Mouse (Mus musculus) urinary bladder, postnatal 14 days (tissue): Measurements from ENCODE around the gene Treml4.
"Not testable (repeated sequence)": the region's sequence is repeated elsewhere in the genome, so short reads cannot be mapped to it uniquely, and the experiment has no call there.

Source experiments
- DNase-seq: peaks from one replicate; pipeline ENCODE4 v3.0.0; 2021; ENCODE audit warnings: low spot score

Treml4 gene

GRCm38 (mm10) chr17:48274885-48275284, 10.8 kb downstream of the Treml4 start:
- DNase-seq = peak; percentile 77

DNA sequence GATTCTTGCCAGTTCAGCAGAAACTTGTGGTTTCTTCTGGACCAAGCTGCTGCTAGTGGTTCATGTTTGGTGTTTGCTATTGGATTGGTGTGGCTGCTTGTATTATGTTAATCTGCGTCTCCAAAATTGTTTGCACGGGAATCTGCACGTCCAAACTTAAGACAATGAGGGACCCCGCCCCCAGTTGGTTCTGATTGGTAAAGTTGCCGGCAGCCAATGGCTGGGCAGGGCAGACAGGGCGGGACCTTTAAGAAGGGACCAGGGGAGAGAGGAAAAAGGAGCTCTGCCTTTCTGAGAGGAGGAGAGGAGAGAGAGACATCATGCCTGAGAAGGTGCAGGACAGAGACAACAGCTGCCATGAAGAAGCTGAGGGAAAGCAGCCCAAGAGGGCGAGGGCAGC, 11.6 kb downstream of the Treml4 start:
- no peak for DNase-seq

DNA sequence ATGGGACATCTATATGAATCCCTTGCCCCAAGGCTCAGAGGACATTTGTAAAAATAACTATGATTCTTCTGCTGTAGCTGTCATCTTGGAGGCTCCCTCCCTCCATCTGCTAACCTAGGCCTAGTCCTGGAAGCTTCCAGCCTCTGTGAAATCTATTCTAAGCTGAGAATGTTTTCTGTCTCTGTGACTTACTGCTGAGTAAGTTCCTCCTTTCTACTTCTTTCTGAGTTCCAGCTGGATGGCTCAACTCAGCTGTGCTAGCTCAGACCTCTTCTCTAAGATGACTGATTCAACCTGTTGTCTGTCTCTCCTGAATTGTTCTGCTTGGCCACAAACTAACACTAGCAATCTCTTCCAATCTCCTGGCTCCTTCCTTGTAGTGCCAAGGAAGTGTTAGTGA, 14.3 kb downstream of the Treml4 start:
- no peak for DNase-seq

- no peak for DNase-seq
These were observed 14.9 kb downstream of the Treml4 start for GRCm38 (mm10) chr17:48279002-48279401.

DNA sequence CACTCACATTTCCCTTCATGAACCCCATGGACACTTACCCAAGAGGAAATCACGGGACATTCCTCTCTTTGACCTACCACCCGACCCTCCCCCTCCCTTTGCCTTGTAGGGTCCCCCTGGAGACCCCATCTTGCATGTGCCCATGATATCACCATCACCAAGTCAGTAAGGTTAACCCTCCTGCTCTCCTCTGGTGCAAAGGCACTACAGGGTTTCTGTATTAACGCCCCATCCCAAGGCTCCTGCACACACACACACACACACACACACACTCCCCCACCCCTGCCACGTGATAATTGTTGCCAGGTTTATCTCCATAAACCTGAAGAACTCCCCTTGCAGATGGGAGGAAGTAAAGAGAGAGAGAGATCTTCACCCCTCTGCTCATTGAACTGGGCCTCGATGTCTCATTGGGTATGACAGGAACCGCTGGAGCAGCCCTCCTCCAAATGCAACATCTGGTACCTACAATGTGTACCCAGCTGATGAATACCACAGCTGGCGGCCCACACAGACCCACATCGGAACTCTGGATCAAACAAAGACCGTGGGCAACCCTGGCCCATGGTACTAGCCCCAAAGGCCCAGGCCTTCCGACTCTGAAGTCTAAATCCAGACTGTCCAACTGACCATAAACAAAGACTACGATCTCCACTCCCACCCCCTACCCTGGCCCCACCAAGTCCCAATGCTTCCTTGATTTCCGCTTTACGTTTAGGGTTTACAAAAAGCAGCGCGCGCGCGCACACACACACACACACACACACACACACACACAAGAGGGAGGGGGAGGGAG, 17.0 kb downstream of the Treml4 start:
- no peak for DNase-seq

- no peak for DNase-seq
These were observed 17.6 kb downstream of the Treml4 start for GRCm38 (mm10) chr17:48281739-48282085.

- DNase-seq = no peak
These were observed 22.7 kb downstream of the Treml4 start for GRCm38 (mm10) chr17:48286765-48287164.

DNA sequence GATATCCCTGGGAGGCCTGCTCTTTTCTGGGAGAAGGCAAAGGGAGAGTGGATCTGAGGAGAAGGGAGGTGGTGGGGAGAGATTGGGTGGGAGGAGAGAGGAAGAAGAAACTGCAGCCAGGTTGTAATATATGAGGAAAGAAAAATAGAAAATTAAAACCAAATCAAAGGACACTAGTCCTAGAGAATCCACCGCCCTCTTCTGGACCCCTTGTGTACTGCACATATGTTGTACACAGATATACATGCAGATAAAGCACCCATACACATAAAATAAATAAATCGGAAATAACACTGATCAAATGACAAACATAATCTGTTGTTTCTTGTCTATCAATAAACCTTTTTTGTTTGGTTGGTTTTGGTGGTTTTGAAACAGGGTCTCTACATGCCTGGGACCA, 23.2 kb downstream of the Treml4 start:
- DNase-seq = no peak

DNA sequence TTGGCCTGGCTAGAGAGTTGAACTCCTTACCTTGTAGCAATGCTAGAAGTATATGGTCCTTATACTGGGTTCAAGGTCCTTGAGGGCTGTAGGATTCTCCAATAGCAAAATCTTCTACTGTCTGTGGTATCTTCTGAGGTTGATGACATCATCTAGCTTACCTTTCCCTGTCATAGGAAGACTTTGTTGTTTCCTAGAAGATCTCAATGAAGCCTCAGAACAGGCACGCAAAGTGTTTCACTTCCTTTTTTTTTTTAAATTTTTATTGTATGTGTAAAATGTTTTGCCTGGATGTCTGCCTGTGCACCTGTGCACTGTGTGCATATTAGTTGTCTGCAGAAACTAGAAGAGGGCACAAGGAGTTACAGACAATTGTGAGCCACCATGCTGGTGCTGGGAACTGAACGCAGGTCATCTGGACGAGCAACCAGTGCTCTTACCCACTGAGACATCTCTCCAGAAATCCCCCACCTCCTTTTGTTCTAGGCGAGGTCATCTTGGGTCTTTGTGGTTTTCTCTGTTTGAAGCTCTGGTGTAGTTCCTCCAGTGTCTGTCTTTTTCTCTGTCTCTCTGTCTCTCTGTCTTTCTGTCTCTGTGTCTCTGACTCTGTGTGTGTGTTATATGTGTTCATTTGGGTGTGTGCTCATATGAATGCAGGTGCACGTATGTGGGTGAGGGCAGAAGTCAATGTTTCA, 29.6 kb downstream of the Treml4 start:
- no peak for DNase-seq

DNA sequence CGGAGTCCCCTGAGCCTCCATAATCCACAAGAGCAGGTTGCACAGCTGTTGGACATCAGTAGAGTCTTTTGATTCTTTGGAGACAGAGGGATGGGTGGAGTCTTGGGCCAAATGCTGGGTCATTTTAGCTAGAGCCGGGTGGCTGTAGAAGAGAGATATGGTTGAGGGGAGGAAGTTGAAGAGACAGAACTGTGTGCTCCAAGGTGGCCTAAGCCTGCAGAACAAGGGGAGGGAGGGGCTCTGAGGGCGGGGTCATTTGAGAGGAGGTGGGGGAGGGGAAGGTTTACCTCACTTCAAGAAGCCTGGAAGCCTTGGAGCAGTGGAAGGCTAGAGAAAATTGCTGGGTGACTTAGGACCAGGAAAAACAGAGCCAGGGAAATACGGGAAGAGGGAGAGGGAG, 35.1 kb downstream of the Treml4 start, which contains the start of gene Treml2:
TSS of gene Treml2 (plus strand) at position 296 of the 400 bp plus-strand sequence.
- DNase-seq = no peak

DNA sequence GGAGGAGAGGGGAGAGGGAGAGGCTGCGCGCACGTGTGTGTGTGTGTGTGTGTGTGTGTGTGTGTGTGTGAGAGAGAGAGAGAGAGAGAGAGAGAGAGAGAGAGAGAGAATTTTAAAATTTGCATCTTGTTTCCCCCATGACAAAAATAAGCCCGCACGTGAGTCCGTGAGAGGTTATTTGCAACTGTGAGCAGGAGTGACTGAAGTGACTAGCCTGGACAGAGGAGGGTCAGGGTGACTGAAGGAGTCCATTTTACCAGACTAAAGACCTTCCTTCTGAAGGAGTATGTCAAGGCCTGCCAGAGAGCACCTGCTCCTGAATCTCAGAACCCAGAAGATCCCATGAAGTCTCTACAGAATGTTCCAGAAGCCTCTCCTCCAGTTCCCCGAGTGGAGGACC, 35.7 kb downstream of the Treml4 start:
- no peak for DNase-seq

- DNase-seq = no peak
These were observed 36.1 kb downstream of the Treml4 start for GRCm38 (mm10) chr17:48300199-48300598.

DNA sequence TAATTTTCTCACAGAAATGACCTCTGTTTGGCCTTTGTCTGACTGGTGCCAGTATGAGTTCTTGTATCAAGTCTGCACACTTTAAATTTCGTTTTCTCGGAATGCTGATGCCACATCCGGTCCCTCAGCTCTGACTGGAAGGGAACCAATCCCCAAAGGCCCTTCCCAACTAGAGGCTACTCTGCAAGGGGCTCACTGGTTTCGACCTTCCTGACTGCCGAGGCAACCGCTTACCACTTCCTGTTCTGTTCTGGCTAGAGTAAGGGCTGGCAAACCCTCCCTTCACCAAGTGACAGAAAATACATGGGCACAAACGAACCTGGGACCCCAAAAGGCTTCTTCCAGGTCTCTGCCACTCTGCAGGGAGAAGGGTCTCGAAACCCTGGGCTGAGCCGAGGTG, 36.8 kb downstream of the Treml4 start:
- DNase-seq = no peak

DNA sequence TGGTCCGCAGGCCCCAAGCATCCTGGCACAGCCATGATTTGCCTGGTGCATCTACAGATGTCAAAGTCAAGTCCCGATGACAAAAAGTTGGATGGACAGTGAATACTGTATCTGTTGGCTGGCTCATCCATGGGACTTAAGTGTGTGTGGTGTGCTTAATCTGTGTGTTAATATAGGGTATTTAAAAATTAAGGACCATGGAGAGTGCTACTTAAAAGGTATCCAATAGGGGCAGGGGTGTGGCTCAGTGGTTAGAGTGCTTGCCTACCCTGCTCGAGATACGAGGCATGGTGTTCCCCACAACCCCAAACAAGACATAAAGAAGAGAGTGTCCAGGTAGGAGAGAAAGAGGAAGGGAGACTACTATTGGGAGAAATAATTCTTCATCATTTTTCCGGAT, 37.7 kb downstream of the Treml4 start:
- DNase-seq = no peak

DNA sequence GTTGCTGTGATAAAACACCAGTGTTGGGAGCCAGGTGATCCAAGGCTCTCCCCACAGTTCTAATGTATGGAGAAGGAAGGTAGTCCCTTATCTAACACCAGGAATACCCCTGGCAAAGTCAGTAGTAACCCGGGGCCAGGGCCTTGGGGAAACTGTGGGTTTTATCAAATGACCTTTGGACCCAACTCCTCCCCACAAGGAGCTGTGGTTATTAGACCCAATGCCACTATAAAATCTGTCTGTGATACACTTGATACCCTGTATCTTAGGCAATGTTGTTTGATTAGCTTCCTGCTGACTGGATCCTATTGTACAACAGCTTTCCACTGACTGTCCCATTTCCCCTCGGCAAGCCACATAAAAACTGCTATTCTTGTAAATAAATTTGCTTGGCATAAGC, 48.0 kb downstream of the Treml4 start:
- no peak for DNase-seq

- DNase-seq = not testable (repeated sequence)
These were observed 51.9 kb downstream of the Treml4 start, which contains the start of gene B430306N03Rik for GRCm38 (mm10) chr17:48315905-48316579. Gene B430306N03Rik (plus strand): TSS chr17:48316141.

- no peak for DNase-seq
These were observed 54.6 kb downstream of the Treml4 start for GRCm38 (mm10) chr17:48318686-48319085.

GRCm38 (mm10) chr17:48321279-48321678, 57.2 kb downstream of the Treml4 start:
- DNase-seq = no peak

GRCm38 (mm10) chr17:48323236-48323635, 59.1 kb downstream of the Treml4 start:
- no peak for DNase-seq

- DNase-seq = no peak
These were observed 60.2 kb downstream of the Treml4 start for GRCm38 (mm10) chr17:48324258-48324657.
